Mouse (Mus musculus): ENCODE data around the gene Ablim2. TPM values are rescaled to one million over a fixed set of nuclear protein-coding genes. Genes with fewer than 3 reads are reported as not detected.
A peak's percentile ranks its signal among the peaks of the same experiment; 100 is the strongest.

Gene Ablim2
- total and polyA plus RNA-seq, 3 experiments, result 9.5 to 38.2 (median 10.1) TPM

DNA sequence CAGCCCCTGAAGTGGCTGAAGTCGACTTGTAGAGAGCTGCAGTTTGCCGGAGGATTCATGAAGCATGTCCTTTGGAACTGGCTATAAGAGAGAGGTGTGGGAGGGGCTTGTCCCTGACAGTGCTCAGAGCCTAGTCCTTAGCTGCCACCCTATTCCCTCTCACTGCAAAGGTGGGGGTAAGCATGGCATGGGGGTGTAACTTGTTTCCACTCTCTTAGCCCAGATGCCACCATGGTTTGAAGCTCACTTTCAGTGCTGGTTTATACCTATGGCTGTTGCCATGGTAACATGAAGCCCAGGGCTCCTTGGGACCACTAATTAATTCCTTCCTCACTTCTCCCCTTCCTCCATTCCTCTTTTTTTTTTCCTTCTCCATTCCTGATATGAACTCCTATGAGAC, 57.4 kb downstream of the Ablim2 start:
- no peak for DNase-seq

- DNase-seq, result no peak
Measured at GRCm38 (mm10) chr5:35817266-35817665, 59.6 kb downstream of the Ablim2 start.

DNA sequence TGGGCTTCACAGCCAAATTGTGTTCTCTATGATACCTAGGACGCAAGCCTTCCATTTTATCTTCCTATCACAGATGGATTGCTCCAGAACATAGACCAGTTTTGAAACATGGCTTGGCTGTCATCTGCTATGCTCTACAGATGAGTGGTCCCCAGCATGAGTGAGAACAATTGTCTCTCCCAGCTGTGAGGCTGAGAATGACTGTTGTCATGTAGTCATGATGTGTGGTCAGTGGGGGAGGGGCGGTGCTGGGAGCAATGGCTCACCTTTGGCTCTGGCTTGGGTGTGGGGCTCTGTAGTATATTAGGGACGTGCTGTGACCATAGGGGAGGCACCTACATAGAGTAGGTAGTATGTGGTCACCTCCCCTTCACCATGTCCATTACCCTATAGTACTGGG, 60.2 kb downstream of the Ablim2 start:
- no peak for DNase-seq

- DNase-seq, result no peak
Measured at GRCm38 (mm10) chr5:35822721-35823120, 65.0 kb downstream of the Ablim2 start.

GRCm38 (mm10) chr5:35826465-35826864, 68.8 kb downstream of the Ablim2 start:
- DNase-seq, result no peak

DNA sequence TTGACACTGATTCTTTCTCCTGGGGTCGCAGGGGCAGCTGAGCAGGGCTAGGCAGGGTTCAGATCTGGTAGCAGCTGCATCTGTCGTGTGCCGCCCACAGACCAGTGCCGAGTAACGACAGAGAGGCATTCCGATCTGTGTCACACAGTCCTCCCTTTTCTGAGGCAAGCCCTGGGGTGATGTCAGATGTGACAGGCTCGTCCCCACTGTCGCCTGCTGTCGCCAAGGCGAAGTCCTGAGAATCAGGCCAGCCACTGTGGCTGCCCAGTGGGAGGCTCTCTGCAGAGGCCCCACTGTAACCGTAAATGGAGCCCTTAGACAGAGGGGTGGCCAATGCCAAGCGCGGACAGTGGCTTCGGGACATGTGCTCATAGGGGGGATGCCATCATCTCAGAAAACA, 69.4 kb downstream of the Ablim2 start:
- DNase-seq, result no peak

GRCm38 (mm10) chr5:35827856-35828255, 70.2 kb downstream of the Ablim2 start:
- DNase-seq, result no peak

GRCm38 (mm10) chr5:35830101-35830500, 72.4 kb downstream of the Ablim2 start:
- no peak for DNase-seq

DNA sequence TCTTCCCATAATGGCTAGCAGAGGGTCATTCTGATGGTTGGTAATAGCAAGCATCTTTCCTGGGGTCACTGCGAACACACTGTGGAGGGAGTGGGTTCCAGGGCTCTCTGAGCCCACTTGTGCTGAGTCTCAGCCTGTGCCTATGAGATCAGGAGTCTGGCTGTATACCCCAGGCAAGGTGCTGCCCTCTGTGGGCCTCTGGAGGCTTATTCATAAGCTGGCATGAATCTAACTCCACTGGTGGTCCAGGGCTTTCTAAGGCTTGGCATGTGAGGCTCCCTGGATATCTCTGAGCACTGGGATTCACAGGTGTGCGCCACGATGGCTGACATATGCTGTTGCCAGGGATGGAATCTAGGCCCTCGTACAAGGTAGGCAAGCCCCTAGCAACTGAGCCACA, 76.2 kb downstream of the Ablim2 start:
- no peak for DNase-seq

GRCm38 (mm10) chr5:35836992-35837391, 79.3 kb downstream of the Ablim2 start:
- no peak for DNase-seq

DNA sequence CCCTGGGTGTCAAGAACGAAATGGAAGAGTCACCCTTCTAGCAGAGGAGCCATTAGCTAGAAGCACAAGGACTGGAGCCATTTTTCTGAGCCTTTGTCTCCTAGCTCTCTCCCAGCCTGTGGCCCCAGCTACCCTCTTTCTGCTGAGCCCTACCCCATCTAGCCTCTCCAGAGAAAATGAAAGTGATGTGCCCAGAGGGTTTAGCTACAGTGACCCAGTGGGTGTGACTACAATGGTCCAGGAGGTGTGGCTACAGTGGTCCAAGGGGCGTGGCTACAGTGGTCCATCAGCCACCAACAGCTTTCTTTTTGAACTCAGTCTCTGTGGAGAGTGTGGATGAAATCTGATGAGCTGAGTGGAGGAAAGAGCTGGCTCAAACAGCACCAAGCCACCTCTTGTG, 81.6 kb downstream of the Ablim2 start:
- no peak for DNase-seq

DNA sequence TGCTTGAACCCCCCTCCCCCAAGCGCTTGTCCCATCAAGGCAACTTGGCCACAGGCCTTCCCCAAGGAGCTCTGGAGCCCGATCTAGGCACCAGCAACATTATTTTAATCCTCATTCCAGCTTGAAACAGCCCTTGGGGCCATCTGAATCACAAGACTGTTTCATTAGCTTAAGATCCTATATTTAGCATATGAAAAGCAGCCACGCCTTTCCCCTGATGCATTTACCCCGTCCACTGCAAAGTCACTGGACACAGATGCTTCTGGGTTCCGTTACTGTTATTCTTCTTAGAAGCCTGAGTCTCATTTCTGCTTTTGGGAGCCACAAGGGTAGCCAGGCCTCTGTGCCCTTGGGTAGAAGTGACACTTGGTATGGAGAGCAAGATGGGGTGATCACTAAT, 93.8 kb downstream of the Ablim2 start:
- no peak for DNase-seq

GRCm38 (mm10) chr5:35853463-35853862, 95.8 kb downstream of the Ablim2 start:
- DNase-seq, result no peak

- DNase-seq, result no peak
Measured at GRCm38 (mm10) chr5:35856245-35856644, 98.6 kb downstream of the Ablim2 start.

GRCm38 (mm10) chr5:35858069-35858468, 100.4 kb downstream of the Ablim2 start:
- peak; percentile 55 for DNase-seq

DNA sequence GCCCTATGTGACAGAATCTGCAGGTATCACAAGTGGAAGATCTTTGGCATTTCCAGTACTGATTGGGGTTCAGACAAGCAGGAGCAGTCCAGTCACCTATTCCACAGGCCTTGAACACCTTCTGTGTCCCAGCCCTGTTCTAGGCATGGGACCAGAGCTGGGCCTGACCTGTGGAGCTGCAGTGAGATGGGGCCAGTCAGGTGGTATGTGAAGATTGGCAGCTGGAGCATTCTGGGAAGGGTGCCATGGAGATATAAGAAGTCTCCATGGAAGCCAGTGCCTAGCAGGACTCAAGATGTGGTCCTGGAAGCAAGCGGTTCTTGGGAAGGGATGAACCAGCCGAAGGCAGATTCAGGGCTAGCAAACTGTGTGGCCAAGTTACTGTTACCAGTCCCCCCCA, 103.8 kb downstream of the Ablim2 start:
- no peak for DNase-seq

DNA sequence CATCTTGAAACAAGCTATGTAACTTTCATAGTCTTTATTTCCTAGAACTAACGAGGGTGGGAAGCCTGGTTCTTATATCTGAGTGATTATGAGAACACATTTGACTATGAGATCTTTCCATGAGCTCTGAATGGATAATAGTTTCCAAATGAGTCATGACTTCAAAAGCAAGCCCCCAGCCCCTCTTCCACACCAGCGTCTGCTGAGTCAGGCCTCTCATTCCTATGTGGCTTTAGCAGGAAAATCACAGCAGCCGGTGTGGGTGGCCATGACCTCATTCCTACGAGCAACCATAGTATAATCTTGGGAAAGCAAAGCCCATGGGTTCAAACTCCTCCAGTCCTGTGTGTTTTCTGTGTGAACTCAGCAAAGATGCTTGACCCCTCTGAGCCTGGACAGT, 112.3 kb downstream of the Ablim2 start:
- no peak for DNase-seq

GRCm38 (mm10) chr5:35870408-35871012, 112.8 kb downstream of the Ablim2 start:
- DNase-seq, result peak; percentile 70

DNA sequence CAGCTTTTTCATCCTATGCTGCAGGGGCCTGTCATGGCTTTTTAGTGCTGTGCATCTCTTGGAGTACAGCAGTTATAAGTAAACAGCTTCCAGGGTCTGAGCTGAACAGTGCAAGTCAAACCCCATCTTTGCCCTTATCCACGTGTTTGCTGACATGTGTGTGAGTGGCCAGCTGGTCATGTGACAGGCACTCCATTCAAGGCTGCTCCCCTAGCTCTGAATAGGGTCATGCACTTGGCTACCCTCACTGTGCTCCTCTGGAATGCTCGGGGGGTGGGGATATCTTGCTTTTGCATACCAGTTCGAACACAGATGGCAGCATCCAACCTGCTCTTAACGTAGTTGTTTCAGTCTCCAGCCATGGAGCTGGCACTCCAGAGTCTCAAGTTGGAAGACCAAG, 115.7 kb downstream of the Ablim2 start:
- no peak for DNase-seq

- DNase-seq, result no peak
Measured at GRCm38 (mm10) chr5:35876236-35876635, 118.6 kb downstream of the Ablim2 start.

GRCm38 (mm10) chr5:35879199-35879598, 121.5 kb downstream of the Ablim2 start:
- no peak for DNase-seq

GRCm38 (mm10) chr5:35882391-35882790, 124.7 kb downstream of the Ablim2 start:
- peak; percentile 25 for DNase-seq

- peak; percentile 38 for DNase-seq
Measured at GRCm38 (mm10) chr5:35884262-35884661, 126.6 kb downstream of the Ablim2 start.

DNA sequence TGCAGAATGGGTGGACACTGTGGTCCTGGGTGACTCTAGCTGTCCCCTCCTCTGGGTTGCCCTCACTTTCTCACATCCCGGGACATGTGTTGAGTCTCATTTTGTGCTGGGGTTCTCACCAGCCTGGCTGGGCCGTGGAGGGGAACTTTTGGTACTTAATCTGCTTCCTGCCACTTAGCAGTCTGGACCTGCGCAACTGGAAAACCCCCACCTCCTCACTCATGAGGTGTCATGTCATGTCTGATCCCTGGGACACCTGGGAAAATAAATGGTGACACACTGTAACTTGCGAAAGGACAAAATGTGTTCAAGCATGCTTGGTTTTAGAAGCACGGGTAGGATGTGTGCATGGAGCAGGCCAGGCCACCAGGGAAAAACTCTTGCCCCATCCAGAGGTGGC, 127.0 kb downstream of the Ablim2 start:
- DNase-seq, result no peak

GRCm38 (mm10) chr5:35888959-35889358, 131.3 kb downstream of the Ablim2 start:
- no peak for DNase-seq

Data from adrenal gland, adult 2 months (tissue).